Comparison of ENCODE assay signal across 8 mouse cellular contexts in genomic region chr3:145026750-145027149, GRCm38 (mm10). TPM values are rescaled to one million over a fixed set of nuclear protein-coding genes. Genes with fewer than 3 reads are reported as not detected.
A peak's percentile ranks its signal among the peaks of the same experiment; 100 is the strongest.
DNase-seq lines count a peak whose midpoint lies in the region; ATAC-seq lines count a peak whose summit lies in the region.
"Had no signal": no experiment of that assay in that cellular context is flagged by ENCODE, and none has a peak within 500 bp of the region (broad histone marks: within the 10 kb centered on the region; RNA-seq: fewer than 3 reads in every experiment).

No protein-coding gene starts in this region.

- no peak for ATAC-seq in neural tube, embryonic 15.5 days (ENCODE audit: low FRiP score)
- ATAC-seq in hematopoietic stem cell, adult 5-6 weeks (replicated peaks in 1 of 2; ENCODE audit: insufficient read depth in 1 of 2, low FRiP score in 2 of 2, low TSS enrichment in 1 of 2, low read depth in 1 of 2, poor library complexity in 2 of 2, severe bottlenecking in 2 of 2): peak; percentile 56 to 69; a peak in 2 of 4 replicates
- no peak for ATAC-seq in limb, embryonic 11.5 days (ENCODE audit: insufficient number of reproducible peaks, low FRiP score, low TSS enrichment, low read depth)

- no peaks in the 10 kb centered on the region for H3K9me3 ChIP-seq in neural tube, embryonic 15.5 days (replicated peaks)
- no peaks in the 10 kb centered on the region for H3K9me3 ChIP-seq in limb, embryonic 11.5 days (ENCODE audit: control insufficient read depth, low read length)
- H3K9me3 ChIP-seq: limb, embryonic 12.5 days had no signal

- no peak overlapping the region for H3K4me2 ChIP-seq in neural tube, embryonic 15.5 days
- no peak overlapping the region for H3K4me2 ChIP-seq in limb, embryonic 11.5 days (ENCODE audit: low read depth, severe bottlenecking)
- H3K4me2 ChIP-seq: limb, embryonic 12.5 days had no signal

- no peaks in the 10 kb centered on the region for H3K36me3 ChIP-seq in neural tube, embryonic 15.5 days
- no peaks in the 10 kb centered on the region for H3K36me3 ChIP-seq in limb, embryonic 11.5 days (ENCODE audit: control insufficient read depth, insufficient read depth, low read length)
- H3K36me3 ChIP-seq: limb, embryonic 12.5 days had no signal

- peak; percentile 46 for DNase-seq in neural tube, embryonic 10.5 days (ENCODE audit: extremely low spot score, low spot score)
- DNase-seq in WW6 (ENCODE audit: low read depth, low spot score): peak; percentile 22
- peak; percentile 11 to 42 for DNase-seq in cerebellum, postnatal 36 days
- peak; percentile 74 for DNase-seq in limb, embryonic 11.5 days (ENCODE audit: low spot score)
- DNase-seq in right cerebral cortex, adult 2 months (ENCODE audit: low spot score in 2 of 2): peak; percentile 71 to 73

- no peak overlapping the region for H3K4me3 ChIP-seq in neural tube, embryonic 15.5 days (replicated peaks)
- H3K4me3 ChIP-seq in limb, embryonic 11.5 days (ENCODE audit: low read depth, low read length): no peak overlapping the region
- H3K4me3 ChIP-seq: limb, embryonic 12.5 days had no signal

- no peak overlapping the region for H3K9ac ChIP-seq in neural tube, embryonic 15.5 days (replicated peaks)
- no peak overlapping the region for H3K9ac ChIP-seq in limb, embryonic 11.5 days (ENCODE audit: low read length)
- H3K9ac ChIP-seq: limb, embryonic 12.5 days had no signal

- H3K27me3 ChIP-seq in neural tube, embryonic 15.5 days (replicated peaks): no peaks in the 10 kb centered on the region
- H3K27me3 ChIP-seq in limb, embryonic 11.5 days (ENCODE audit: control insufficient read depth, insufficient read depth, low read length): no peaks in the 10 kb centered on the region
- H3K27me3 ChIP-seq: limb, embryonic 12.5 days had no signal

- H3K4me1 ChIP-seq in neural tube, embryonic 15.5 days: no peaks in the 10 kb centered on the region
- no peaks in the 10 kb centered on the region for H3K4me1 ChIP-seq in limb, embryonic 11.5 days (ENCODE audit: control insufficient read depth, insufficient read depth, low read length)
- H3K4me1 ChIP-seq: limb, embryonic 12.5 days had no signal

- H3K27ac ChIP-seq in neural tube, embryonic 15.5 days (replicated peaks): no peak overlapping the region
- H3K27ac ChIP-seq in limb, embryonic 11.5 days (replicated peaks; ENCODE audit: low read depth, low read length): no peak overlapping the region
- H3K27ac ChIP-seq: limb, embryonic 12.5 days had no signal

- WGBS in neural tube, embryonic 15.5 days: 29% methylated on average over 3 of the region's 3 CpGs
- WGBS in limb, embryonic 11.5 days: 28% methylated on average over 3 of the region's 3 CpGs

RNA-seq across cellular contexts. Expression of gene Clca1, which starts 5.8 kb away (rescaled TPM):
- 0.47 TPM in 1 of 2 replicates, not detected in the other for polyA plus RNA-seq in neural tube, embryonic 15.5 days (2015; fragmentation: Nextera tagmentation; extraction: Ambion mirVana)
- not detected in 2 replicates for total RNA-seq in hematopoietic stem cell, adult 5-6 weeks (2017)
- polyA plus RNA-seq in limb, embryonic 11.5 days (2014; fragmentation: Nextera tagmentation; extraction: Ambion mirVana): 0.12 and 1.5 TPM in 2 replicates
- polyA plus RNA-seq: limb, embryonic 12.5 days had no signal

RNA-seq across cellular contexts. Expression of gene Clca4a, which starts 51.9 kb away (rescaled TPM):
- polyA plus RNA-seq in neural tube, embryonic 15.5 days (2015; fragmentation: Nextera tagmentation; extraction: Ambion mirVana): not detected in 2 replicates
- not detected in 2 replicates for total RNA-seq in hematopoietic stem cell, adult 5-6 weeks (2017)
- not detected in 2 replicates for polyA plus RNA-seq in limb, embryonic 11.5 days (2014; fragmentation: Nextera tagmentation; extraction: Ambion mirVana)
- polyA plus RNA-seq: limb, embryonic 12.5 days had no signal

Comparison
In these comparisons a context has a peak if more than half of its experiments do, and no peak if none do; other contexts are left out.
1. DNase-seq: peak in every context shown above with its lines; median percentile 74 in limb, embryonic 11.5 days; 72 in right cerebral cortex, adult 2 months; 46 in neural tube, embryonic 10.5 days; 26 in cerebellum, postnatal 36 days; 22 in WW6.
2. ATAC-seq: peak in hematopoietic stem cell, adult 5-6 weeks (2 of 2); none in neural tube, embryonic 15.5 days (single experiment) and limb, embryonic 11.5 days (single experiment).